Mouse (Mus musculus): Measurements from ENCODE around the gene Klf9. TPM values are rescaled to one million over a fixed set of nuclear protein-coding genes. Genes with fewer than 3 reads are reported as not detected.

Gene Klf9
- polyA plus RNA-seq (2012; ENCODE audit: insufficient read depth, insufficient read length, low replicate concordance, missing spikeins): 102 and 132 TPM in 2 replicates

GRCm38 (mm10) chr19:23140689-23141317 is at the start of gene Klf9:
Klf9 (plus strand) TSS chr19:23141226.
- Histone ChIP-seq H3K4me3 (ENCODE audit: insufficient read depth, low read depth, low read length) (peak within 1 kb of the TSS; percentile 81), H3K4me1 (ENCODE audit: control insufficient read depth, insufficient read depth, low read length) (peaks cover 12% of the 10 kb centered on the region), H3K27ac (ENCODE audit: insufficient read depth, low read depth, low read length) (peak within 1 kb of the TSS; percentile 100)
- under 1% methylated on average over 52 of the region's 52 CpGs for WGBS
- no peak for TF ChIP-seq CTCF (IDR thresholded peaks at IDR 0.05; ENCODE audit: insufficient read depth, low read depth, low read length)
- TF ChIP-seq POLR2A (IDR thresholded peaks at IDR 0.05; ENCODE audit: insufficient read depth, low read depth, low read length): peak; percentile 79

- no peak for TF ChIP-seq POLR2A (IDR thresholded peaks at IDR 0.05; ENCODE audit: insufficient read depth, low read depth, low read length)
- no peak for TF ChIP-seq CTCF (IDR thresholded peaks at IDR 0.05; ENCODE audit: insufficient read depth, low read depth, low read length)
- H3K4me3 ChIP-seq (ENCODE audit: insufficient read depth, low read depth, low read length): no peak overlapping the region
- peak overlapping the region; percentile 32; the same call in 1 of the 2 replicates for H3K27ac ChIP-seq (ENCODE audit: insufficient read depth, low read depth, low read length)
- no peaks in the 10 kb centered on the region for H3K4me1 ChIP-seq (ENCODE audit: control insufficient read depth, insufficient read depth, low read length)
- WGBS: 55% methylated on average over 4 of the region's 4 CpGs
Observed at GRCm38 (mm10) chr19:23091586-23091985, 49.4 kb upstream of the Klf9 start.

DNA sequence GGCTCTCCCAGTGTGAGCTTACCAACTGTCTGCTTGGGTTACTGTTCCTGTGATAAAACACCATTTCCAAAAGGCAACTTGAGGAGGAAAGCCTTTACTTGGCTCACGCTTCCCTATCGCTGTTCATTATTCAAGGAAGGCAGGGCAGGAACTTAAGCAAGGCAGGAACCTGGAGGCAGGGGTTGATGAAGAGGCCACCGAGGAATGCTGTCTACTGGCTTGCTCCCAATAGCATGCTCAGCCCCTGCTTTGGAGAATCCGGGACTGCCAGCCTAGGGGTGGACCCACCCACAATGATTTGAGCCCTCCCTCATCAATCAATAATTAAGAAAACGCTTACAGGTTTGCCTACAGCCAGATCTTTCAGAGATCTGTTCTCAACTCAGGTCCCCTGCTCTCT is 47.5 kb upstream of the Klf9 start:
- 86% methylated on average over 5 of the region's 5 CpGs for WGBS
- H3K27ac ChIP-seq (ENCODE audit: insufficient read depth, low read depth, low read length): no peak overlapping the region
- no peaks in the 10 kb centered on the region for H3K4me1 ChIP-seq (ENCODE audit: control insufficient read depth, insufficient read depth, low read length)
- no peak overlapping the region for H3K4me3 ChIP-seq (ENCODE audit: insufficient read depth, low read depth, low read length)
- TF ChIP-seq POLR2A (IDR thresholded peaks at IDR 0.05; ENCODE audit: insufficient read depth, low read depth, low read length) (no peak), CTCF (IDR thresholded peaks at IDR 0.05; ENCODE audit: insufficient read depth, low read depth, low read length) (no peak)

- 72% methylated on average over 3 of the region's 3 CpGs for WGBS
- Histone ChIP-seq H3K4me3 (ENCODE audit: insufficient read depth, low read depth, low read length) (no peak overlapping the region), H3K27ac (ENCODE audit: insufficient read depth, low read depth, low read length) (no peak overlapping the region), H3K4me1 (ENCODE audit: control insufficient read depth, insufficient read depth, low read length) (no peaks in the 10 kb centered on the region)
- TF ChIP-seq POLR2A (IDR thresholded peaks at IDR 0.05; ENCODE audit: insufficient read depth, low read depth, low read length) (no peak), CTCF (IDR thresholded peaks at IDR 0.05; ENCODE audit: insufficient read depth, low read depth, low read length) (no peak)
Observed at GRCm38 (mm10) chr19:23094906-23095305, 46.1 kb upstream of the Klf9 start.

- Histone ChIP-seq H3K4me3 (ENCODE audit: insufficient read depth, low read depth, low read length) (no peak overlapping the region), H3K4me1 (ENCODE audit: control insufficient read depth, insufficient read depth, low read length) (peaks cover 4% of the 10 kb centered on the region), H3K27ac (ENCODE audit: insufficient read depth, low read depth, low read length) (peak overlapping the region; percentile 52; the same call in 1 of the 2 replicates)
- WGBS: 39% methylated on average over 5 of the region's 5 CpGs
- TF ChIP-seq CTCF (IDR thresholded peaks at IDR 0.05; ENCODE audit: insufficient read depth, low read depth, low read length) (no peak), POLR2A (IDR thresholded peaks at IDR 0.05; ENCODE audit: insufficient read depth, low read depth, low read length) (no peak)
Observed at GRCm38 (mm10) chr19:23106859-23107258, 34.2 kb upstream of the Klf9 start.

DNA sequence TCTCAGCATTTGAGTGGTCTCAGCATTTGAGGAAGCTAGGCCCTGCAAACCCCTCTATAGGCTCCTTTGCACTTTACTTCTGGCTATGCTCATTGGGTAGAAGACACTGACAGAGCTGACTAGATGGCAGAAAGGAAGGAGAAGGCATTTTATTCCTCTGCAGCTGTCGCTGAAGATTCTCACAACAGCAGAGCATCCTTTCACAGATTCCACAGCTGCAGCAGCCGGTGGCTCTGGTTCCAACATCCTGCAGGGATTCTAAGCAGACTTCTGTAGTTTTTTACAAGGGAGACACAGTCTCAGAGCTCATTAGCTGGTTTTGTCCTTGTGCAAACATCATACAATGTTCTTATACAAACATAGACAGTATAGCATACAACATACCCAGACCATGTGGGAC is 33.7 kb upstream of the Klf9 start:
- Histone ChIP-seq H3K4me1 (ENCODE audit: control insufficient read depth, insufficient read depth, low read length) (peaks cover 4% of the 10 kb centered on the region), H3K4me3 (ENCODE audit: insufficient read depth, low read depth, low read length) (no peak overlapping the region), H3K27ac (ENCODE audit: insufficient read depth, low read depth, low read length) (peak overlapping the region; percentile 52)
- WGBS: 17% methylated on average over 2 of the region's 2 CpGs
- TF ChIP-seq POLR2A (IDR thresholded peaks at IDR 0.05; ENCODE audit: insufficient read depth, low read depth, low read length): no peak
- no peak for TF ChIP-seq CTCF (IDR thresholded peaks at IDR 0.05; ENCODE audit: insufficient read depth, low read depth, low read length)

DNA sequence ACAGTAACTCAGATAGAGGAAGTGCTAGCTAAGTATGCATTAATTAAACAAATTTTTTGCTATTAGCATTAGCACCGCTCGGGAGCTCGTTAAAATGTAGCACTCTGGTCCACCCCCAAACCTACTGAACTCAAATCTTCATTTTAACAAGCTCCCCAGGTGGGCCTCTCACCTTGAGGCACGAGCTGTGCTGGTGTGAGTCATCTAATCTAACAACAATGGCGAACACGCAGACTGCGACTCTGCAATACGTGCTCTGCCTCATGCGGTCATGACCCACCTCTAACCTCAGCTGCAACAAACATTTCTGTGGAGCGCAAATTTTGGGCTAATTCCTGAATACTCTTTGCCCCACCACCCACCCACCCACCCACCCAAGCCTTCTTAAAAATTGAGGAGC is 19.2 kb upstream of the Klf9 start:
- Histone ChIP-seq H3K4me1 (ENCODE audit: control insufficient read depth, insufficient read depth, low read length) (peaks cover 10% of the 10 kb centered on the region), H3K27ac (ENCODE audit: insufficient read depth, low read depth, low read length) (no peak overlapping the region), H3K4me3 (ENCODE audit: insufficient read depth, low read depth, low read length) (no peak overlapping the region)
- TF ChIP-seq CTCF (IDR thresholded peaks at IDR 0.05; ENCODE audit: insufficient read depth, low read depth, low read length) (no peak), POLR2A (IDR thresholded peaks at IDR 0.05; ENCODE audit: insufficient read depth, low read depth, low read length) (no peak)
- WGBS: 61% methylated on average over 10 of the region's 10 CpGs

DNA sequence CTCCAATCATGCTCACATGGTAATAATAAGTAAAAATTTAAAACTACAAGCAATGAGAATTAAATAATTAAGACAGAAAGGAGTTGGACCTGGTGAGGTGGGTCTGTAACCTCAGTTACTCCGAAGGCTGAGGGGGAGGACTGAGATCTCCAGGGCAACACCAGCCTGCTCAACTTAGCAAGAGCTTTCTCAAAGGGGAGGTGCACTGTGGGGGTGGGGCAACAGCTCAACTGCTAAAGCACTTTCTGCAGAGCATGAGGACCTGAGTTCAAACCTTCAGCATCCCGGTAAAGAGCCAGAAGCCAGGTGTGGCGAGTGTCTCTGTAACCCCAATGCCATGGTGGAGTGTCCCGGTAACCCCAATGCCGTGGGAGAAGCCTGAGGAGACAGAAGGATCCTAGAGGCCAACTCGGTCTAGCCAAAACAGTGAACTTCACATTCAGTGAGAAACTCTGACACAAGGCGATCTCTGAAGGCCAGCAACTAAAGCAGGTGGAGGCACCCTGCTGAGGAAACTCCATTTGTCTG is 16.9 kb upstream of the Klf9 start:
- no peak overlapping the region for H3K27ac ChIP-seq (ENCODE audit: insufficient read depth, low read depth, low read length)
- peaks cover 10% of the 10 kb centered on the region for H3K4me1 ChIP-seq (ENCODE audit: control insufficient read depth, insufficient read depth, low read length)
- TF ChIP-seq CTCF (IDR thresholded peaks at IDR 0.05; ENCODE audit: insufficient read depth, low read depth, low read length) (no peak), POLR2A (IDR thresholded peaks at IDR 0.05; ENCODE audit: insufficient read depth, low read depth, low read length) (no peak)
- WGBS: 87% methylated on average over 7 of the region's 7 CpGs
- H3K4me3 ChIP-seq (ENCODE audit: insufficient read depth, low read depth, low read length): no peak overlapping the region

- TF ChIP-seq POLR2A (IDR thresholded peaks at IDR 0.05; ENCODE audit: insufficient read depth, low read depth, low read length): no peak
- TF ChIP-seq CTCF (IDR thresholded peaks at IDR 0.05; ENCODE audit: insufficient read depth, low read depth, low read length): no peak
- 65% methylated on average over 9 of the region's 9 CpGs for WGBS
- H3K4me3 ChIP-seq (ENCODE audit: insufficient read depth, low read depth, low read length): no peak overlapping the region
- no peak overlapping the region for H3K27ac ChIP-seq (ENCODE audit: insufficient read depth, low read depth, low read length)
- peaks cover 10% of the 10 kb centered on the region for H3K4me1 ChIP-seq (ENCODE audit: control insufficient read depth, insufficient read depth, low read length)
Observed at GRCm38 (mm10) chr19:23125227-23126150, 15.5 kb upstream of the Klf9 start.
